Mouse (Mus musculus) E14TG2a.4 (cell line): Measurements from ENCODE around the gene Nupr1l.
A peak's percentile ranks its signal among the peaks of the same experiment; 100 is the strongest.
"Not testable (repeated sequence)": the region's sequence is repeated elsewhere in the genome, so short reads cannot be mapped to it uniquely, and the experiment has no call there.

Source experiments
- H3K27me3 ChIP-seq: 2 replicates; pipeline ENCODE4 v1.6.1; 2014; ENCODE audit warnings: low read length, control low read depth; ENCODE audit not compliant: insufficient read depth
- H3K36me3 ChIP-seq: 2 replicates; pipeline ENCODE4 v1.6.1; 2014; ENCODE audit warnings: low read length, control low read depth; ENCODE audit not compliant: insufficient read depth
- H3K4me1 ChIP-seq: replicated peaks from 2 replicates; pipeline ENCODE4 v1.6.1; 2014; ENCODE audit warnings: low read depth, low read length, control low read depth
- H3K4me3 ChIP-seq: replicated peaks from 2 replicates; pipeline ENCODE4 v1.5.1; 2014; ENCODE audit warnings: mild to moderate bottlenecking, low read length
- H3K9me3 ChIP-seq: 2 replicates; pipeline ENCODE4 v1.6.1; 2014; ENCODE audit warnings: low read length, control low read depth
- CTCF ChIP-seq: conservative IDR thresholded peaks from 2 replicates; pipeline ENCODE4 v1.5.1; 2014; ENCODE audit warnings: low read length
- NANOG ChIP-seq: IDR thresholded peaks from 2 replicates; pipeline ENCODE4 v1.6.1; 2014; ENCODE audit warnings: borderline replicate concordance, low read length, mixed read lengths
- POU5F1 ChIP-seq: IDR thresholded peaks from 2 replicates; pipeline ENCODE4 v1.6.1; 2014; ENCODE audit warnings: low read length, borderline replicate concordance

Gene Nupr1l

DNA sequence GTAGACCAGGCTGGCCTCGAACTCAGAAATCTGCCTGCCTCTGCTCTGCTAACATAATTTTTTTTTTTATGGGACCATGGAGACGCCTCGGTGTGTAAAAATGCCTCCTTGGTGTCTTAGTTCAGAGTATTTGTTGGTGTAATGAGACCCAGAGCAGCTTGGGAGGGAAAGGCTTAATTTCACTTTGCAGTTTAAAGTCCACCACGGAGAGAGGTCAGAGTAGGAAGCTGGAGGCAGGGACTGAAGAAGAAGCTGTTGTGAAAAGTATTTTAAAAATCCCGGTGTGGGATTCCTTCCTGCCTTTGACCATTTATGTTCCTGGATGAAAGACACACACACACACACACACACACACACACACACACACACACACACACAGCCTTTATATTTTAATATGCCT, 17.6 kb downstream of the Nupr1l start:
- Histone ChIP-seq H3K9me3 (no peaks in the 10 kb centered on the region), H3K36me3 (no peaks in the 10 kb centered on the region), H3K4me1 (peaks cover 15% of the 10 kb centered on the region), H3K4me3 (no peak overlapping the region), H3K27me3 (no peaks in the 10 kb centered on the region)
- TF ChIP-seq NANOG (no peak), POU5F1 (no peak), CTCF (no peak)

DNA sequence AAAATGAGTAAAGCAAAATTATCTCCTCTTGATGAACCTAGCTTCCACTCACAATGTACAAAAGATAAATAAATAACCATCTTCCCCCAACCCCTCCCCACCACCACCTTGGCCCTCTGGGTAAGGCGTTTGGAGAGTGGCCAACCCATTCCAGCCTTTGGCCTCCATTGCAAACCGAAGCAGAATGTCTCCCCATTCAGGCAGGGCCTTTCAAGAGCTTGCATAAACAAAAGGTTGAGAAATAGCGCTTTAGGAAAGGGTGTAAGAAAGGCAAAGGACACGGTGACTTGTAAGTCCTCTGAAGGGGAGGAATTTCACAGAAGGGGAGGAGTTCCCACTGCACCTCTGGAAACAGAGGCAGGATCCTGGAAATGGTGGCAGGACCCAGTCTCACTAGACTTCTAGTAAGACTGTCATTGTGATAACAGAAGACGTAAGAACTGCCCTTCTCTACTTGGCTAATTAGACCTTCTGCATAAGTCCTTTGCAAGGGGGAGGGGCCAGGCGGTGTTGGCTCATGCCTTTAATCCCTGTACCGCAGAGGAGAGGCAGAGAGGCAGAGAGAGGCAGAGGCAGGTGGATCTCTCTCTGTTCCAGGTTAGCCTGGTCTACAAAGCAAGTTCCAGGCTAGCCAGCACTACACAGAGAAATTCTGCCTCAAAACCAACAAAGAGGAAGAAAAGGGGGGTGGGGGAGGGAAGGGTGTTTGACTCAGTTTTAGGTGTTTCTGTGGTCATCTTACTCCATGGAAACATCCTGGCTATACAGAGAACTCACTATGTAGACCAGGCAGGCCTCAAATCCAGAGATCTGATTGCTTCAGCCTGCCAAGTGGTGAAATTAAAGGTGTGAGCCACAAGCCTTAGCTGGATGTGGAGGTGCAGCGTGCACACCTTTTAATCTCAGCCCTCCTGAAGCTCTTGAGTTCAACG, 21.9 kb downstream of the Nupr1l start:
- peaks cover 20% of the 10 kb centered on the region for H3K4me1 ChIP-seq
- no peak for TF ChIP-seq POU5F1
- no peak for TF ChIP-seq NANOG
- no peak for TF ChIP-seq CTCF
- H3K9me3 ChIP-seq = no peaks in the 10 kb centered on the region
- H3K36me3 ChIP-seq = no peaks in the 10 kb centered on the region
- peak overlapping the region; percentile 41 for H3K4me3 ChIP-seq
- no peaks in the 10 kb centered on the region for H3K27me3 ChIP-seq

DNA sequence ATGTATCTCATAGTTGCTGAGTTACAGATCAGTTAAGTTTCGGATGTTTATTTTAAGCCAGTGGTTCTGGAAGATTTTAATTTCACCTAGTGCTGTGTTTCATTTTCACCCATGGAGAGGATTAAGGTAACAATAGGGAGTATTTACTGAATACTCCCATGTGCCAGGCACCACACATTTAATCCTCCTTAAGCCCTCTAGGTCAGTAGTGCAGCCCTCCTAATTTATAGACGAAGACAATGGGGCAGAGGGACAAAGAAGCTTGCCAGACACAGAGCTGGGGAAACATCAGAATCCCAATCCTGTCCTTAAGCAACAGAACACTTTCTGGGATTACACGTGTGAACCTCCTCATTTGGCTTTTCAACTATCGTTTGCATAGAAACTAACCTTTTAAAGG, 28.6 kb downstream of the Nupr1l start:
- Histone ChIP-seq H3K4me3 (no peak overlapping the region), H3K9me3 (no peaks in the 10 kb centered on the region), H3K4me1 (peaks cover 22% of the 10 kb centered on the region), H3K36me3 (no peaks in the 10 kb centered on the region), H3K27me3 (no peaks in the 10 kb centered on the region)
- no peak for TF ChIP-seq NANOG
- no peak for TF ChIP-seq CTCF
- TF ChIP-seq POU5F1 = no peak

DNA sequence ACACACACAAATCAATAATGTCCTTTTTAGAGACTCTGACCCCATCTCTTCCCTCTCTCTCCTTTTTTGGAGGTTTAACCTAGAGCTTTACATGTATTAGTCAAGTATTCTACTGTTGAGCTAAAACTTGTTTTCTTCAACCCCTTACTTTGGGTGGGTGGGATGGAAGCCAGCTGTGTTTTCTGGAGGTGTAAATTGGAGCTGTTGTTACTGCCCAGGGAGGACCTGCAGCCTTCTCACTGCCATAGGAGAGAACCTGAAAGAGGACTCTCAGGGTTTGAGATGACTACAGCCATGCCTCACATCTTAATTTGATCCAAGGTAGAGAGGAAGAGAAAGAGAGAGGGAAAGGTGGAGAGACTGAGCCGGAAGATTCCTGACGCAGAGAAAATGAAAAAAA, 31.9 kb downstream of the Nupr1l start:
- Histone ChIP-seq H3K9me3 (no peaks in the 10 kb centered on the region), H3K4me3 (no peak overlapping the region), H3K4me1 (peaks cover 37% of the 10 kb centered on the region), H3K36me3 (peaks cover 14% of the 10 kb centered on the region), H3K27me3 (no peaks in the 10 kb centered on the region)
- TF ChIP-seq POU5F1 (no peak), CTCF (no peak), NANOG (no peak)

DNA sequence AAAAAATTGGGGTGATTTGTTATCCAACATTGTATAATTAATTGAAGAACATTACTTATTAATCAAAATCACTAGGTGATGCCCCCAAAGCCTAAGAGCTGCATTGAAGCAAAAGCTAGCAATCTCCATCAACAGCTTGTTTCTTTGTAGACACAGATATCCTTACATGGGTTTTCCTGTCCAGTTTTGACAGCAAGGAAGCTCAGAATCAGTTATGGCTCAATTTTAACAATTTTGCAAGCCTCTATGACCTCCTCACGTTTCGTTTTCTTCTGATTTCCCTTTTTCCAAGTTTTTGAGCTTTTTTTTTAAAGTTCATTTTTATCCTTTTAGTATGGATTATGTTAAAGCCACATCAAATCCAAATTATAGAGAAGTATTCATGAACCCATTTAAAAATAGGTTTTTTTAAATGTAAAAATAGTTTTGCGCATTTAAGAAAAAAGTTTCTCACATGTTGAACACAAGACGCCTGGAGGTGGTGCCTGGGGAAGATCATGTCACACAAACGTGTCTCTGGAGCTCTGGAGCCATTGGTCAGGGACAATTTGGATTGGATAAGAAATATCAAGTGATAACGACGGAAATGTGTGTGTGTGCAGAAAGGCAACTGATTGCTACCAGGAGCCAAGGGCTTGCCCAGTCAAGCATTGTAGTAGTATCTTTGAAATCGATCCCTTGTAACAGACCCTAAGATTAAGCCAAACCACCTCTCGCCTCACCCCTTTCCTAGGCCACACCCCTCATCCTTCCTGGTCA, 32.6 kb downstream of the Nupr1l start:
- Histone ChIP-seq H3K4me3 (peak overlapping the region; percentile 74), H3K9me3 (no peaks in the 10 kb centered on the region), H3K4me1 (peaks cover 42% of the 10 kb centered on the region), H3K36me3 (peaks cover 19% of the 10 kb centered on the region), H3K27me3 (no peaks in the 10 kb centered on the region)
- TF ChIP-seq CTCF = no peak
- TF ChIP-seq NANOG = no peak
- no peak for TF ChIP-seq POU5F1

DNA sequence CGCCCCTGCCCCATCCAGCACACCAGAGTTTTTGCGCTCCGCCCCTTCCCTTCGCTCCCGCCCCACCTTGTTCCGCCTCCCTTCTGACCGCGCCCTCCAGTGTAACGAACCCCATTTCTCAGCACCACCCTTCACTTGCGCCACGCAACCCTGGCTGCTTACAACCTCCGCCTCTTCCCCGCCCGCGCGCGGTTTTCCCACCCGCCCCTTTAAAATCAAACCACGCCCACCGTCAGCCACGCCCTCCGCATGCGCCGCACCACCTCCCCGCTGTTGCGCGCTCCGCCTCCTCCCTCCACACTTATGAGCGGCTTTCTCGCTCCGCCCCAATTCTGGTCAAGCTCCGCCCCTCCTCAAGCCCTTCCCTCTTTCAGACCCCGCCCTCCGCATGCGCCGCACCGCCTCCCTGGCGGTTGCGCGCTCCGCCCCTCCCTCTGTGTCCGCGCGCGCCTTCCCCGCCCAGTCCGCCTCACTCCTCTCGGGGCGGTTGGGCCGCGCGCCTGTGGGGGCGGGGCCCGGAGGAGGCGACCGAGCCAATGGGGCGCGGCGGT, 33.2 kb downstream of the Nupr1l start, which contains the start of gene Vkorc1l1:
TSS of gene Vkorc1l1 (plus strand) at position 476 of the 551 bp plus-strand sequence.
- Histone ChIP-seq H3K27me3 (no peaks in the 10 kb centered on the region), H3K9me3 (no peaks in the 10 kb centered on the region), H3K36me3 (peaks cover 25% of the 10 kb centered on the region), H3K4me3 (peak within 1 kb of the TSS; percentile 93), H3K4me1 (peaks cover 46% of the 10 kb centered on the region)
- TF ChIP-seq CTCF (no peak), NANOG (no peak), POU5F1 (no peak)

DNA sequence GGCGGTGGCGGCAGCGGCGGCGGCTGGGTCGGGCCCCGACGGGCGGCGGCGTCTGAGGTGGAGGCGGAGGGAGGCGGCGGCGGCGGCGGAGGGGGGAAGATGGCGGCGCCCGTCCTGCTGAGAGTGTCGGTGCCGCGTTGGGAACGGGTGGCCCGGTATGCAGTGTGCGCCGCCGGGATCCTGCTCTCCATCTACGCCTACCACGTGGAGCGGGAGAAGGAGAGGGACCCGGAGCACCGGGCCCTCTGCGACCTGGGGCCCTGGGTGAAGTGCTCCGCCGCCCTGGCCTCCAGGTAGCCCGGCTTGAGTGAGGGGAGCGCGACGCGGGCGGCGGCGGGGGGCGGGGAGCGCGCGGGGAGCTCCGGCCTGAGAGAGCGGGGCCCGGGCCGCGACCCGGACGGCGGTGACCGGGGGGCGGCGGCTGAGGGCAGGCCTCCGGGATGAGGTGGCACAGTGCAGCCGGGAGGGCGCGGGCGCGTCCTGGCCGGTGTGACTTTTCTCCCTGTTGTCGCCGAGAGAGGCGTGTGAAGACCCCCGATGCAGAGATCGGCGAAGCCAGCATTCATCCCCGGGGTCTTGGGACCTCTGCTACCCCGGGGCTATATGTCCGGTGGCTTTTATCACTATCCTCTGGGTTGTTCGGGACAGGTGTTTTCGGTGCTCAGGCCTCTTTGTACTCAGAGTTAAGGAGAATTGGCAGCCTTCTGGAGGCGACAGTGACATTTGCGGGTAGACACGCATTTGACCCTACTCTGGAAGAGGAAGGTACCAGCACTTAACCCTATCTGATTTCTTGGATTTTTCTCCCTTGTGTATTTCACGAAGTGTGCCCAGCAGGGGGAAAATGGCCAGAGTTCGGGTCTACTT, 34.0 kb downstream of the Nupr1l start:
- Histone ChIP-seq H3K4me1 (peaks cover 53% of the 10 kb centered on the region), H3K36me3 (peaks cover 32% of the 10 kb centered on the region), H3K4me3 (peak overlapping the region; percentile 93)
- not testable (repeated sequence) for H3K9me3 ChIP-seq, H3K27me3 ChIP-seq

DNA sequence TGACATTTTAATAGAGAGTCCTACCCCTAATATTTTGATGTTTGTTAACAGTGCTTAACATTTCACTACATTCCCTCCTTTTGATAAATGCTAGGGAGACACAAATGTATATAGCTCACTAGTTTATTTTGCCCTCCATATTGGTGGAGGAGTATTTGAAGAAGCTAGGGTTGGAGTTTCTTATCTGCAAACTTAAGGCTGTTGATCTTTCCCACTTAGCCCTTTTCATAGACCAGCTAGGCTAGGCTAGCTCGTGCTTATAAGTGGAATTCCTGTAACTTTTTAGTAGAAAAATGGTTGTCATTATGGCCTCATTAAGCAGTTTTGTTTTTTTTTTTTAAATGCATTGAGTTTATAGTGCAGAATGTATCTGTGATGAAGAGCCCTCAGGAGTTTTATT, 35.1 kb downstream of the Nupr1l start:
- Histone ChIP-seq H3K4me3 (peak overlapping the region; percentile 93), H3K36me3 (peaks cover 43% of the 10 kb centered on the region), H3K27me3 (no peaks in the 10 kb centered on the region), H3K4me1 (peaks cover 64% of the 10 kb centered on the region), H3K9me3 (no peaks in the 10 kb centered on the region)
- no peak for TF ChIP-seq NANOG
- TF ChIP-seq CTCF = no peak
- no peak for TF ChIP-seq POU5F1
